10 mouse cellular contexts compared by ENCODE assay signal in genomic region chr6:18078615-18079014, GRCm38 (mm10). TPM values are rescaled to one million over a fixed set of nuclear protein-coding genes. Genes with fewer than 3 reads are reported as not detected.
DNase-seq lines count a peak whose midpoint lies in the region; ATAC-seq and TF ChIP-seq lines count a peak whose summit lies in the region.
"Had no signal": no experiment of that assay in that cellular context is flagged by ENCODE, and none has a peak within 500 bp of the region (broad histone marks: within the 10 kb centered on the region; RNA-seq: fewer than 3 reads in every experiment).

No protein-coding gene starts in this region.

- intact Hi-C loops in left cerebral cortex, adult 2 months (cut with DNase I), result loop anchor here (2.0 to 5.0 kb wide), 2 partner anchors 156 to 404 kb away; no protein-coding TSS in a partner anchor

- H3K27me3 ChIP-seq in G1E (ENCODE audit: insufficient read depth, low read length), result no peaks in the 10 kb centered on the region
- H3K27me3 ChIP-seq: liver, embryonic 13.5 days had no signal

- TF ChIP-seq CTCF in left cerebral cortex, adult 2 months (IDR thresholded peaks at IDR 0.05), result peak; percentile 78
- 0 out of 2 replicates have a peak, but pooled peaks have one; percentile 8 for TF ChIP-seq CTCF in G1E (IDR thresholded peaks at IDR 0.05; ENCODE audit: low read depth, low read length)

- H3K4me3 ChIP-seq in left cerebral cortex, adult 2 months, result no peak overlapping the region
- H3K4me3 ChIP-seq in G1E (ENCODE audit: low read depth, low read length), result no peak overlapping the region
- H3K4me3 ChIP-seq: liver, embryonic 13.5 days had no signal

- no peaks in the 10 kb centered on the region for H3K36me3 ChIP-seq in G1E (replicated peaks)
- H3K36me3 ChIP-seq: liver, embryonic 13.5 days had no signal

- no peak for ATAC-seq in G1E (ENCODE audit: extremely low read depth, insufficient number of reproducible peaks, low FRiP score, poor library complexity, severe bottlenecking)

- H3K9me3 ChIP-seq in G1E (replicated peaks), result no peaks in the 10 kb centered on the region
- H3K9me3 ChIP-seq: liver, embryonic 13.5 days had no signal

- no peak overlapping the region for H3K27ac ChIP-seq in left cerebral cortex, adult 2 months
- H3K27ac ChIP-seq: liver, embryonic 13.5 days had no signal

- no peak for DNase-seq in left cerebral cortex, adult 2 months (ENCODE audit: extremely low spot score in 1 of 2, low spot score in 2 of 2)
- DNase-seq in left cerebral cortex, adult 9 months (ENCODE audit: low spot score in 2 of 2), result no peak
- DNase-seq in G1E (ENCODE audit: low spot score), result peak; percentile 13
- peak; percentile 37 for DNase-seq in brain, adult 2 months (ENCODE audit: low read depth, low spot score)
- DNase-seq in induced T-regulatory cell, adult 2 months (ENCODE audit: low read depth), result peak; percentile 5
- DNase-seq in gastrocnemius, postnatal 10 days, result no peak
- DNase-seq in right cerebral cortex, postnatal 25 days, result no peak
- DNase-seq: liver, embryonic 13.5 days had no signal

- peaks cover 12% of the 10 kb centered on the region for H3K4me1 ChIP-seq in G1E (ENCODE audit: insufficient read depth, low read depth, low read length)
- H3K4me1 ChIP-seq: liver, embryonic 13.5 days had no signal

RNA-seq across cellular contexts. Expression of gene Asz1, which starts 30.2 kb away (rescaled TPM):
- total RNA-seq in left cerebral cortex, adult 2 months (2021), result not detected
- 1.3 TPM in 1 of 2 replicates, not detected in the other for total RNA-seq in G1E (2014; fragmentation: Nextera tagmentation)
- total RNA-seq in G1E (2017), result 0.27 and 0.46 TPM in 2 replicates
- not detected in 2 replicates for polyA plus RNA-seq in G1E (2012)
- total RNA-seq in gastrocnemius, postnatal 10 days (2021), result not detected
- total RNA-seq: adrenal gland, postnatal 4 days had no signal
- polyA plus RNA-seq: intestine, embryonic 14.5 days; liver, embryonic 13.5 days had no signal

RNA-seq across cellular contexts. Expression of gene Wnt2, which starts 48.2 kb away (rescaled TPM):
- 1 to 10 TPM; 6.7 to 6.8 TPM for total RNA-seq in left cerebral cortex, adult 2 months (2021)
- total RNA-seq in G1E (2014; fragmentation: Nextera tagmentation) (0.44 and 1.4 TPM in 2 replicates), G1E (2017) (0.23 and 0.49 TPM in 2 replicates)
- 0.04 TPM in 2 replicates for polyA plus RNA-seq in G1E (2012)
- total RNA-seq in gastrocnemius, postnatal 10 days (2021), result 1 to 10 TPM in 1 of 2 experiments, under 1 TPM in 1; 0.54 to 1.2 TPM

Comparison
In these comparisons a context has a peak if more than half of its experiments do, and no peak if none do; other contexts are left out.
1. DNase-seq: peak in G1E (single experiment), brain, adult 2 months (single experiment) and induced T-regulatory cell, adult 2 months (single experiment); none in left cerebral cortex, adult 2 months (0 of 2), left cerebral cortex, adult 9 months (0 of 2), gastrocnemius, postnatal 10 days (single experiment) and right cerebral cortex, postnatal 25 days (single experiment).